Mouse (Mus musculus) bone marrow macrophage, adult 2 months (primary cell): ENCODE measurements around the gene Arl5b.

Experiments used
- CTCF ChIP-seq: IDR thresholded peaks from 2 replicates; pipeline ENCODE4 v1.5.1; 2012; ENCODE audit warnings: low read depth, mild to moderate bottlenecking, low read length, moderate library complexity
- POLR2A ChIP-seq: IDR thresholded peaks from 2 replicates; pipeline ENCODE4 v1.6.1; 2012; ENCODE audit warnings: mild to moderate bottlenecking, low read depth, low read length, borderline replicate concordance

DNA sequence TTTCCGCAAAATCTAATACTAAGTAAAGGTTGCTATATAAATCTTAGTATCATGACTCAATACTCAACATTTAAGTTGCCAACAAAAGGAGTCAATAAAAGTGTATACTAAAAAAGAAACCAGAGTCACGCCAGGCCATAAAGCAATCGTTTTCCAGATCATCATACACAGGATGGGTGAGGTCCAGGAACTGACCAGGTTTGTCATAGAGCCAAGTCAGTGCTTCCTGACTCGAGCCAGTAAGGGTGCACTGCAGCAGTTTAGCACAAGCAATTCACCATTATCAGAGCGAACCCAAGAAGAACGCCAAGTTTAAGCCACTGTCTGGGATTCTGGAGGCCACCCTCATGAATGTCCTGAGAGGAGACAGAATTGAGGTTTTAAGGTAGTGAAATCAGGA is 10.5 kb upstream of the Arl5b start:
- no peak for TF ChIP-seq POLR2A
- TF ChIP-seq CTCF: no peak
